Mouse (Mus musculus): Measurements from ENCODE around the gene Rxylt1.

The Rxylt1 gene

DNA sequence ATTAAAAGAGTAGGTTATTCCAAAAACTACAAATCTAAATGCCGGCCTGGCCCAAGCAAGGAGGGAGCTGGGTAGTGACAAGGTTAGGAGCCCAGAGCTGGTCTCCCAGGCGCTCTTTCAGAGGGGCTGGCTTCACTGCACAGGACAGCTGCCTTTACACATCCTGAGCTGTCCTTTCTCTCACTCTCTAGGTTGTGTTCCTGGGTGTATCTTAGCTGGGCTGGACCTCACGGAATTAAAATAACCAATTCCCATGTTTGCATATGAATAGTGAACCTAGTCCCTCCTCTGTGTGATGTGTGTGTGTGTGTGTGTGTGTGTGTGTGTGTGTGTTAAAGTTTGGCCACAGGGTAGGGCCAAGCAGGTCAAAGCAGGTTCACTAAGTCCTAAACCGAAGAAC lies 52.2 kb downstream of the Rxylt1 start:
- DNase-seq (ENCODE audit: low spot score) = peak; percentile 29

DNA sequence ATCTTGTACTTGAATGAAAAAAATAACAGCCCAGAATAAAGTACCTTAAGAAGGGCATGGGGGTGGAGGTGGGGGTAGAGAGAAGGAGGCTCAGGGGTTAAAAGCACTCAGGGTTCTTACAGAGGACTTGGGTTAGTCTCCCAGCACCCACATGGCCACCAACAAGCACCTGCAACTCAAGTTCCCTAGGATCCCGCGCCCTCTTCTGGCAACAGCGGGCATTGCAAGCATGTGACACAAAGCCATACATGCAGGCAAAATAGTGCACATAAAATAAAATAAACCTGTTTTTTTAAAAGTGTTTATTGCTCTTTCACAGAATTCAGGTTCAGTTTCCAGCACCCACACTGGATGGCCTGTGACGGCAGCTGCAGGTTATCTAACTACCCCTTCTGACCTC lies 56.8 kb downstream of the Rxylt1 start:
- DNase-seq (ENCODE audit: low spot score) = peak; percentile 66

DNA sequence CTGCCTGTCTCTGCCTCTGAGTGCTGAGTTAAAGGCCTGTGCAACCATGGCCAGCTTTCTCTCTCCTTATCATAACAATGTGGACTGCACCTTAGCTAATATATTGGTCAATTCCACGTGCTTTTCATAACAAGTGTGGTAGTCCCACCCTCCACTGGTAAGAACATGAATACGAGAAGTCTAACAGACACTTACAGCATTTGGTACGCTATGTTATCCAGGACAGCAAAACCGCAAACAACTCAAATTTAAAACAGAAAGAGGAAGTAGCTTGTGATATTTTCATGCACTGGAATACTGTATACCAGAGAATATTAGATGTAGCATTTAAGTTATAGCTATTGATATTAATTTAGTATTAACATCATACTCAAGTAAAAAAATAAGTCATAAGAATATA lies 57.6 kb downstream of the Rxylt1 start:
- DNase-seq (ENCODE audit: low spot score) = no peak

DNA sequence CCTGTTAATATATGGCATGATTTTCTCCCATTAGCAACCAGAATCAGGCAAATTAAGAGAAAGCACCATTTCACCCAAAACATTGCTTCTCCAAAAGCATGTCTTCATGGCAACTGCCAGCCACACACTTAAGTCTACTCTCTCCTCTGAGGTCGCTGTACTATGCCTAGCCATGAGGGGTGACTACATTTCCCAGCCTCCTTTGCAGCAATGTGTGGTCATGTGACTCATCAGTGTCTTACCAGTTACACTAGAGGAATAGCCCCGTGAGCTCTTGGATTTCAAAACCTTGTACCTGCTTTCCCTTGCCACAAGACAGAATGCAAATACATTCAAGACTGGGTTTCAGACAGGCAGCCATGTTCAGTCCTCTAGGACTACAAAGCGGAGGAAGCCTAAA lies 58.6 kb downstream of the Rxylt1 start:
- no peak for DNase-seq (ENCODE audit: low spot score)

DNA sequence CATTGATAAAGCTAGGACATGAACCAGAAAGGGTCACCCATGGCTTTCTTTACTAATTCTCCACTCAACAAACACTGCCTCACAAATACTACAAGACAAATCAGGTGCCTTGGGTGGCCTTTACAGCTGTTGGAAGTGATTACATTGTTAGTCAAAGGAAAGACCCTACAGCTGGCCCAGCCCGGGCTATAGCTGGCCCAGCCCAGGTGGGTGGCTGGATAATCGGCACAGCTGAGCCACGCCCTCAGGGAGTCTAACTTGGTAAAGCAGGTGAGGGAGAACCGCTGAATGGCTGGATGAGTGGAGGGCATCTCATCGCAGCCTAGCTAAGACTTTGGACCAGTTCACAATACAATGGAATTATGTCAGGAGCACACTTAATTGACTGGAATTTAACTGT lies 63.9 kb downstream of the Rxylt1 start:
- DNase-seq (ENCODE audit: low spot score) = no peak

DNA sequence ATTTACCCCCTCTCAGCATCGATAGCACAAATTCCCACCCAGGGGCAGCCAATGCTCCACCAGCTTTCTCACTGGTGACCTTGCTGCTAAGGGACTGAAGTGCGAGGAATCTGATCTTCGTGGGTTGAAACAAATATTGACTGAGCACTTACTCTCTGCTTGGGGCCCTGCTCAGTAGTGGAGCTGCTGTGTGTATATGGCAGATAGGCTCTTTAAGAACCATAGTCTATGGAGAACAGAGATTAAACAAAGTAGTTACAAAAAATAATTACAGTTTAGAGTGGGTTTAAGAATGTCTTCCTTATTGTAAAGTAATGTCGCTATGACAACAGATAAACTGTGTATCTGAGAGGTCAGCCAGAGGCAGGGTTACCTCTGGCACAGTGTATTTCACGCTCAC lies 66.8 kb downstream of the Rxylt1 start:
- DNase-seq (ENCODE audit: low spot score) = no peak

DNA sequence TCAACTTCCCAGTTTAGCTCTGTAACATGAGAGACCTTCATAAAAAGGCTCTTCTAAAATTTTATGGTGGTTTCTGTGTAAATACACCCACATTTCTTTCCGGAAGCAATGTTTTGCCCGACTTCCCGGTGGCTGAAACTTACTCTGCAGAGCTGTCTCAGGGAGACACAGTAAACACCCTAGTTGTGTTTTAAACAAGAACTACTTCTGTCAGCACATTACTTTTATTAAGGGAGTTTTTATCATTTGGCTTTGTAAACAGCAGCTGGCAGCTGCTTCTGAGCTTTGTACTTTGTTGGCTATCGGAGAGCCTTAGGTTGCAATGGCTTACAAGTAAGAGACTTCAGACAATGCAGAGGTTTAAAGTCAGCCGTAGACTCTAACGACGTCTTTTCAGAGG lies 67.4 kb downstream of the Rxylt1 start:
- DNase-seq (ENCODE audit: low spot score) = no peak

Data from testis, postnatal 10 days (tissue).